Mouse (Mus musculus) thymus, postnatal 14 days (tissue): Measurements from ENCODE around the gene Abi2.

Experiments used
- DNase-seq: peaks from one replicate; pipeline ENCODE4 v3.0.0; 2021

Abi2 gene

DNA sequence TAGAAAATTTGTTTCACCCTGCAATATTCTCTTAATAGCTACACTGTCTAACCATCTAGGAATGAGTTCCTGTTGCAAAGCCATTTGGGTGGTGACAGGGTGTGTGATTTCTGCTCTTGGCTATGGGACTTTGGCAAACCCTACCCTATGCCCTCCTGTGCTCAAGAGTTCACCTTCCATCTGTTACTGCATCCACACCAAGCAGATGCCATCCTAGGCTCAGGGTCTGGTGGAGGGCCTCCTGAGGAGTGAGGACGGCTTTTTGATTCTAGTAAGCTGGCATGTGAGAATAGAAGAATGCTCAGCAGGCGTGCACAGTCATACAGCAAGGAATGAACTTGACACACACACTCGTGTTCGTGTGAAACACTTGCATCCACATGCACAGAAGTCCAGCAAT lies 81.1 kb downstream of the Abi2 start:
- DNase-seq: no peak

DNA sequence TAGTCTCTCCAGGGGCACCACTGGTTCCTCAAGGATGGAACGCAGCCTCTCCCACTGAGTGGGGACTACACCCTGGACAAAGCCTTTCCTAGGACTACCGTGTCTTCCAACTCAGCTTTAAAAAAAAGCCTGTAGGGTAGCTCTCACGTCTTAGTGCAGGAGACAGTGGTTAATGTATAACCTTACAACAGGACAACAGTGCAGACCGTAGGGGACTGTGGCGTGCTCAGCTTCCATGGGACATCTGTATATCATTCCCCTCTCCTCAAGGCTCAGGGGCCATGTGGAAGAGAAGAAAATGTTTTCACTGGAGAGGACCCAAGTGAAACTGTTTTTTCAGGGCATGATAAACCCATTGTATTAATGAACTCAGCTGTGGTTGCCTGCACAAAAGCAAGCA lies 83.0 kb downstream of the Abi2 start:
- no peak for DNase-seq

DNA sequence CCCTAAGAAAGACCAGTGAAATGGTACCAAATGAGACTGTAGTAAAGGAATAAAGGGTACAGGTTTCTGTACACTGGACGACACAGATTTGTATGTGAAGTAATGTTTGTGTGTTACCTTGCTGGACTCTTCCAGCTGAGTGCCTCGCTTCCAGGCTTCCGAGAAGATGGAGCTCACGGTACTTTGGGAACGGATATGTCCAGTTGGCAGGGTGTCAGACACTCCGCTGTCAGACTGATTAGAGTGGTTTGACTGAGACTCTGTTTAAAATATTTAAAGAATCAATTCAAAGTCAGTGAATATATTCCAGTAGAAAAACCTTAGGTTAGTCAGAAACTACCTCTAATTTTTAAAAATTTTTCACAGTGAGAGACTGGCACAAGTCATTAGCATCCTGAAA lies 84.0 kb downstream of the Abi2 start:
- DNase-seq: no peak

DNA sequence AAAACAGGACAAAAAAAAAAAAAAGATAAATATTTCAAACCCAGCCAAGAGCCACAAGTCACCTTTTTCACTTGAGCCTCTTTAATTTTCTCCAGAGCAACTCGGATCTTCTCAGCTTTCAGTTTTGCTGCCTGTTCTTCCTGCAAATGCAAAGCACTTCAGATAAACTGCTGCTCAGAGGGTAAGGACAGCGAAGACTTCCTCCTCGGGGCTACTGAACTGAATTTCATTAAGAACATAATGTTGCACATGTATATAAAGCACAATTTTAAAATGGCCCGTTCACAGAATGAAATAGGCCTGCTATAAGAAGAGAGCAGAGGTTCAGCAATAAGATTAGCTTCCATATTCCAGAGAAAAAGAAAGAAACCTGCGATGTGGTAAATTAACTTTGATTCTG lies 94.0 kb downstream of the Abi2 start:
- peak; percentile 15 for DNase-seq

DNA sequence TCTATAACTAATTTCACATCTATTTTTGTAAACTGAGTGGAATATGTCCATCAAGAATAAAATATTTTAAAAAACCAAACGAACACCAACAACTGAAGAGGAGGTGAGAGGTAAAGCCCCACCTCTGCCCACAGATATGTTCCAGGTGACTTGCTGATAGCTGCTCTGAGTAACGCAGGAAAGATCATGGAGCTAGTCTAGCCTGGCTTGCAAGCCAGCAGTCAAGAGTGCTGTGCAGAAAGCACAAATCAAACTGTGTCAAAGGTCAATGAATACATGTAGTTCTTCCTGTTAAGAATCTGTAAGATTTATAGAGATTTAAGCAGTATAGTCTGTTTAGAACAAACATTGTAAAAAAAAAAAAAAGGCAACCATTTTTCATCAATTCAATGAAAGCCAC lies 101.2 kb downstream of the Abi2 start:
- no peak for DNase-seq

DNA sequence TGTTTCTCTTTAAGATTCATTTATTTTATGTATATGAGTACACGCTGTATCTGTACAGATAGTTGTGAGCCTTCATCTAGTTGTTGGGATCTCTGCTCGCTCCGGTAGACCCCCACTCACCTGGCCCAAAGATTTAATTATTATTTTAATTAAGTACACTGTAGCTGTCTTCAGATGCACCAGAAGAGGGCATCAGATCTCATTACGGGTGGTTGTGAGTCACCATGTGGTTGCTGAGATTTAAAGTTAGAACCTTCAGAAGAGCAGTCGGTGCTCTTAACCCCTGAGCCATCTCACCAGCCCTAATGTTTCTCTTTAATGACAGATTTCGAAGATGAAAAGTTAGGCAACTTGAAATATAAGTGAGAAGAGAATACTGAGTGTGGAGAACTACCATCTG lies 120.7 kb downstream of the Abi2 start:
- DNase-seq: no peak

DNA sequence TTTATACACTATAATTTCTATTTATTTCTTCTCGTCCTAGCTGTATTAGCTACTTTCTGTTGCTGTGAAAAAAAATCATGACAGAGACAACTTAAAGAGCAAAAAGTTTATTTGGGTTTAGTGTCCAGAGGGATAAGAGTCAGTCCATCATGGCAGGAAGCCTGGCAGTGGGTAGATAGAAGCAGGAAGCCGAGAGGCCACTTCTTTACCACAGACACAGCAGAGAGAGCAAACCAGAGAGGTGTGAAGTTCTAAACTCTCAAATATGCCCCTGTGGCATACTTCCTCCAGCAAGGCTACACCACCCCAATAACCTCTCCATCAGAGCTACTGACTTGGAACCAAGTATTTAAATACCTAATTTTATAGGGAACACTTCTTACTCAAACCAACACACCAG lies 121.2 kb downstream of the Abi2 start:
- DNase-seq: no peak
